Mouse (Mus musculus) forebrain, embryonic 14.5 days (tissue): ENCODE data around the gene Defb36. TPM values are rescaled to one million over a fixed set of nuclear protein-coding genes. Genes with fewer than 3 reads are reported as not detected.

Experiments
- ATAC-seq: fragments of 200-750 bp; cut with Nextera tagmentation; 2 replicates; pipeline ENCODE4 v1.8.0; 2017; ENCODE audit warnings: mild to moderate bottlenecking, moderate library complexity
- DNase-seq: peaks from one replicate; pipeline ENCODE4 v3.0.0-alpha.2; 2015; ENCODE audit warnings: low spot score
- H3K27ac ChIP-seq: fragments of 300-500 bp; sonication (generic); 2 replicates; pipeline ENCODE4 v1.5.1; 2014; ENCODE audit warnings: low read depth, mild to moderate bottlenecking, control low read depth, low read length, moderate library complexity
- H3K27me3 ChIP-seq: fragments of 300-500 bp; sonication (generic); replicated peaks from 2 replicates; pipeline ENCODE4 v1.6.1; 2014; ENCODE audit warnings: low read length, control low read depth, mixed read lengths; ENCODE audit not compliant: control insufficient read depth, insufficient read depth
- H3K36me3 ChIP-seq: fragments of 300-500 bp; sonication (generic); 2 replicates; pipeline ENCODE4 v1.6.1; 2014; ENCODE audit warnings: low read length, control low read depth; ENCODE audit not compliant: control insufficient read depth, insufficient read depth
- H3K4me1 ChIP-seq: fragments of 300-500 bp; sonication (generic); 2 replicates; pipeline ENCODE4 v1.6.1; 2014; ENCODE audit warnings: antibody characterized with exemption, low read length, control low read depth; ENCODE audit not compliant: control insufficient read depth, insufficient read depth
- H3K4me2 ChIP-seq: fragments of 300-500 bp; sonication (generic); 2 replicates; pipeline ENCODE4 v1.6.1; 2014; ENCODE audit warnings: mild to moderate bottlenecking, control low read depth, low read length
- H3K4me3 ChIP-seq: fragments of 300-500 bp; sonication (generic); 2 replicates; pipeline ENCODE4 v1.5.1; 2014; ENCODE audit warnings: low read depth, low read length, control low read depth
- H3K9ac ChIP-seq: fragments of 300-500 bp; sonication (generic); 2 replicates; pipeline ENCODE4 v1.6.1; 2014; ENCODE audit warnings: mild to moderate bottlenecking, low read length, control low read depth, moderate library complexity
- H3K9me3 ChIP-seq: fragments of 300-500 bp; sonication (generic); replicated peaks from 2 replicates; pipeline ENCODE4 v1.6.1; 2016; ENCODE audit warnings: low read length, control low read depth, mixed read lengths; ENCODE audit not compliant: control insufficient read depth
- WGBS: fragments of 180-500 bp; shearing (Covaris S2); extraction: QIAGEN DNeasy Blood & Tissue Kit; methylation state at CpG from one replicate; pipeline ENCODE4 v1.1.7; 2014; 5-methylcytosine and 5-hydroxymethylcytosine counted together
- polyA plus RNA-seq: library from polyadenylated mRNA; unstranded; fragments of >200 nt; fragmentation: Nextera tagmentation; extraction: Ambion mirVana; gene quantifications from 2 replicates; pipeline ENCODE4 v1.2.1, GENCODE M21; 2014

Gene Defb36
- polyA plus RNA-seq, 1 experiment from 2014 or later, result not detected

DNA sequence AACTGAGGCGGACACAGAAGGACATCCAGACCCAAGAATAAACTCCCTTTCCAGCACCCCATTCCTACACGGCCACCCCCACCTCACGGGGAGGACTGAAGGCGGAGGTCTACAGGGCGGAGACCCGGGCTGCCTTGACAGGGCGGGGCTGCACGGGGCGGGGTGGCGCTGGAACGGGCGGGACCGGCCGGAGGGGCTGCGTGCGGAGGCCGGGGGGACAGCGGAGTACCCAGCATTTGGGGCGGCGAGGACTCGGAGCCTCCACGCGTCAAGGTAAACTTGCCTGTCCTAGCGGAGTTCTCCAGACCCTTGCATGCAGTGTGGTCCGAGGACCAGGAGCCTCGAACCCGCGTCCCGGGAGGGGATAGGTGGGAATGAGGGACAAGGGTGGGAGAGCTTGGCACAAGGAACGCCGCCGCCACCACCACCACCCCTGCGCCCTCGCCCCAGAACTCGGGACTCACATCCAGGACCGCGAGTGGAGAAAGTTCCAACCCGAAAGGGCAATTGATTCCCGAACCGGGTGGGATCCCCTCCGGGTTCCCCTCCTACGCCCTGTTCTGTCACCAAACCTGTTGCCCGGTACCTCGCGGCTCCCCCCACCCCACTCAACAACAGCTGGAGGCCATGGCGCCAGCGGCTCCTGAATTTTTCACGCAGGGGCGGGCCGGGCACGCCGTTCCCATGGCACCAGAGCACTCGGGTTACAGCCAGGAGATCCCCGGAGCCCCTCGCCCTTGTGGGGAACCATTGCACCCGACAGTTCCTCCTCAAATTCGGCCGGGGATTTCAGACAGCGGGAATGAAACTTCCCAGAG, 22.9 kb downstream of the Defb36 start, which contains the start of gene Rem1:
Gene Rem1, plus strand, starts transcription at position 178 of the 818 bp plus-strand sequence.
- Histone ChIP-seq H3K9ac (peak within 1 kb of the TSS; percentile 25; the same call in 1 of the 2 replicates), H3K4me3 (peak within 1 kb of the TSS; percentile 22), H3K36me3 (no peaks in the 10 kb centered on the region), H3K9me3 (no peaks in the 10 kb centered on the region), H3K4me1 (peaks cover 5% of the 10 kb centered on the region; the same call in 1 of the 2 replicates), H3K27ac (no peak within 1 kb of the TSS), H3K27me3 (peaks cover 31% of the 10 kb centered on the region), H3K4me2 (peak within 1 kb of the TSS; percentile 51)
- 2% methylated on average over 59 of the region's 59 CpGs for WGBS
- ATAC-seq, result peak; percentile 12; the same call in 1 of the 2 replicates
- no peak for DNase-seq

DNA sequence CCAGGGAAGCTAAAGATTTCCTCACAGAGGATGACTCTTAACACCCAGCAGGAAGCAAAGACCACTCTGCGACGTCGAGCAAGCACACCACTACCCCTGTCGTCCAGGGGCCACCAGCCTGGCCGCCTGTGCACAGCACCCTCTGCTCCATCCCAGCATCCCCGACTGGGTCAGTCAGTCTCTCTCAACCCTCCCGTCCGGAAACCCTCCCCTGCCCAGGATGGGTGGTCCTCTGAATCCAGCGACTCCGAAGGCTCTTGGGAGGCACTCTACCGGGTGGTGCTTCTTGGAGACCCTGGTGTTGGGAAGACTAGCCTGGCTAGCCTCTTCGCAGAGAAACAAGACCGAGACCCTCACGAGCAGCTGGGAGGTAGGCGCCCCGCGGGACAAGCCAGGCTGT, 23.9 kb downstream of the Defb36 start:
- H3K27ac ChIP-seq, result no peak overlapping the region
- H3K9ac ChIP-seq, result no peak overlapping the region
- H3K4me1 ChIP-seq, result peaks cover 5% of the 10 kb centered on the region; the same call in 1 of the 2 replicates
- 39% methylated on average over 17 of the region's 17 CpGs for WGBS
- DNase-seq (no peak), ATAC-seq (no peak)
- H3K4me3 ChIP-seq, result no peak overlapping the region
- no peaks in the 10 kb centered on the region for H3K9me3 ChIP-seq
- no peaks in the 10 kb centered on the region for H3K36me3 ChIP-seq
- H3K27me3 ChIP-seq, result peaks cover 31% of the 10 kb centered on the region
- no peak overlapping the region for H3K4me2 ChIP-seq

DNA sequence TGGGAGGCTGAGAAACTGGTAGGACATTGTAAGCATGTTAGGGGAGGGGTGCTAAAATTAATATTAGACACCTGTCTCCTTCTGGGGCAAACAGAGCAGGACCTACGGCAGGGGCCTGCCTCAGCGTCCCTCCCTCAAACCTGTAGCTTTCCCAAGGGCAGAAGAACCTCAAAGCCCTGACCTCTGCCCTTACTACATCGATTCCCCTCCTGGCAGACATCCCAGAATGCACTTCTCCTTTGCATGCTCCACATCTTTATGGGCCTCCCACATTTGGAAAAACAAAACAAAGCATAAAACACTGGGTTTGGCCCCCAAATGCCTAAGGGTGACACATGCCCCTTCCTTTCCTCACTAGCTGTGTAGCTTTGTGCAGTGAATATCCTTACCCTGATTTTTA, 25.1 kb downstream of the Defb36 start:
- H3K27me3 ChIP-seq, result peaks cover 31% of the 10 kb centered on the region

DNA sequence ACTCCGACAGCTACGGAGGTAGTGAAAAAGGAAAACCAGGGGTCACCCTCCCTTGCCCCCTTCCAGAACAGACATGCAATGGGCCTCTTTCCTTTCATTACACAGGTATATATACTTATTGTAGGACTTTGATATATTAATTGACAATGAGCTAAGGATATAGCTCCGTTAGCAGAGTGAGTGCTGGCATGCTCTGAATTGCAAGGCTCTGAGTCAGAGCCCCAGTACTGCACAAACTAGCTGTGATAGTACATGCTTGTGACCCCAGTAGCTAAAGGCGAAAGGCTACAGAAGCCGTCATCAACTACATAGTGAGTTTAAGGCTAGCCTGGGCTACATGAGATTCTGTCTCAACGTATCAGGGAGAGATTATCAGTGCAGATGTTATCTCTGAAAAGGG, 25.8 kb downstream of the Defb36 start:
- DNase-seq, result no peak
- ATAC-seq, result no peak
- no peak overlapping the region for H3K4me2 ChIP-seq
- H3K4me3 ChIP-seq, result no peak overlapping the region
- H3K4me1 ChIP-seq, result peaks cover 5% of the 10 kb centered on the region; the same call in 1 of the 2 replicates
- H3K27ac ChIP-seq, result no peak overlapping the region
- no peaks in the 10 kb centered on the region for H3K36me3 ChIP-seq
- no peaks in the 10 kb centered on the region for H3K9me3 ChIP-seq
- H3K27me3 ChIP-seq, result peaks cover 31% of the 10 kb centered on the region
- 83% methylated on average over 6 of the region's 6 CpGs for WGBS
- H3K9ac ChIP-seq, result no peak overlapping the region

More for the DNA sequence above, 25.1 kb downstream of the Defb36 start:
- no peaks in the 10 kb centered on the region for H3K36me3 ChIP-seq
- no peak overlapping the region for H3K27ac ChIP-seq
- WGBS, result 77% methylated on average over 3 of the region's 3 CpGs
- H3K4me2 ChIP-seq, result no peak overlapping the region
- H3K4me1 ChIP-seq, result peaks cover 5% of the 10 kb centered on the region; the same call in 1 of the 2 replicates
- DNase-seq (no peak), ATAC-seq (no peak)
- no peak overlapping the region for H3K9ac ChIP-seq
- H3K4me3 ChIP-seq, result no peak overlapping the region
- no peaks in the 10 kb centered on the region for H3K9me3 ChIP-seq

DNA sequence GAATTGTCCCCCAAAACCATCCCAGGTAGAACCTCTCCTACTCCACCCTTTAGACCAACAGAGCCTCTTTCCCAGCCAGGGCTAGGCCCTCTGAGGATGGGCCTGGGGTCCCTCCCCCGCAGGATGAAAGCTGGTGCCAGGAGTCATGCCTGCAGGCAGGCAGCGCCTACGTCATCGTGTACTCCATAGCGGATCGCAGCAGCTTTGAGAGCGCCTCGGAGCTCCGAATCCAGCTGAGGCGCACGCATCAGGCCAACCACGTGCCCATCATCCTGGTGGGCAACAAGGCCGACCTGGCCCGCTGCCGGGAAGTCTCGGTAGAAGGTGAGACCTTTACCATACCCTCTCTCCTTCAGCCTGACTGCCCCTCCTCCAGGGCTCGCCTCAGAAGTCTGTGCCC, 29.2 kb downstream of the Defb36 start:
- Histone ChIP-seq H3K9ac (no peak overlapping the region), H3K4me1 (no peaks in the 10 kb centered on the region), H3K9me3 (no peaks in the 10 kb centered on the region), H3K4me2 (peak overlapping the region; percentile 28; the same call in 1 of the 2 replicates), H3K27me3 (peaks cover 6% of the 10 kb centered on the region), H3K4me3 (no peak overlapping the region), H3K27ac (no peak overlapping the region), H3K36me3 (no peaks in the 10 kb centered on the region)
- ATAC-seq (no peak), DNase-seq (peak; percentile 47)
- 59% methylated on average over 17 of the region's 17 CpGs for WGBS

DNA sequence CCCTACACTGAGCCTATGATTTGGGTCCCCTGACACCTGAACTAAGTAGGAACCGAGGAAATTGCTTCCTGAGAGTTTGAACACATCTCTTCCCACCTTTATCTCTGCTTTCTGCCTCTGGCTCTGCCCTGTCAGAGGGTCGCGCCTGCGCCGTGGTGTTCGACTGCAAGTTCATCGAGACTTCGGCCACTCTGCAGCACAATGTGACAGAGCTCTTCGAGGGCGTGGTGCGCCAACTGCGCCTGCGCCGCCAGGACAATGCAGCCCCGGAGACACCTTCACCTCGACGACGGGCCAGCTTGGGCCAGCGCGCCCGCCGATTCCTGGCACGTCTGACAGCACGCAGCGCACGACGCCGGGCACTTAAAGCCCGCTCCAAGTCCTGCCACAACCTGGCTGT, 30.2 kb downstream of the Defb36 start:
- Histone ChIP-seq H3K9me3 (no peaks in the 10 kb centered on the region), H3K4me3 (no peak overlapping the region), H3K4me1 (no peaks in the 10 kb centered on the region), H3K27me3 (no peaks in the 10 kb centered on the region), H3K36me3 (no peaks in the 10 kb centered on the region), H3K9ac (no peak overlapping the region), H3K27ac (no peak overlapping the region), H3K4me2 (no peak overlapping the region)
- DNase-seq, result no peak
- no peak for ATAC-seq
- WGBS, result 83% methylated on average over 29 of the region's 29 CpGs

DNA sequence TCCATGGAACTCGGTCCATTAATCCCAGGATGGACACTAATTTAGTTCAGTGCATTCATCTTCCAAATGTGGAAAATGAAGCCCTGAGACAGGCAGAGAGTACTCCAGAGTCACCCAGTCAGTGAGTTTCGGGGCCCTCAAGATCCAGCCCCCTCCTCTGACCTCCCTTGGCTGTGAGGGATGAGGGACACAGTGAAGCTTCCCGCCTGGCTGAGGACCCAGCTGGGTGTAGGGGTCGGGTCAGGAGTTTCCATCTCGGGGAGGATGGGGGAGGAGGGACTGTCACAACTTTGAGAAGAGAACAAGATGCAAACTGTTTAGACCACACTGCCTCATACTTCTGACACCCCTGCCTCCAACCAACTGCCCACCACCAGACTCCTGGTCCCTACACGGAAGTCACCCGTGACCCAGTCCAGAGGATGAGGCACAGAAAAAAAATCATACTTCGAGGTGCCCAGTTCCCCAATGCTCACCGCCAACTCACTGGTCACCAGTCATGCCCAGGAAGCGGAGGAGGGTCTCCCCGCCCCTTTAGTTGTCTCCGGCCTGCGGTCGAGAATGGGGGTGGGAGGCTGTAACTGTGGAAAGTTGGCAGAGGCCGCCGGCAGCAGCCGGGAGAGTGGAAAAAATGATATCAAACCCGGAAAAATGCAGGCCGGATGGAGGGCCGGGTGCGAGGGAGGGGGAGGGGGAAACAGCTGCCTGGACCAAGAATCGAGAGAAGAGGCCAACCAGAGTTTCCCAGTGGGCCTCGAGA, 32.3 kb downstream of the Defb36 start:
- DNase-seq (no peak), ATAC-seq (no peak)
- Histone ChIP-seq H3K4me3 (no peak overlapping the region), H3K4me2 (no peak overlapping the region), H3K9ac (no peak overlapping the region), H3K27me3 (no peaks in the 10 kb centered on the region), H3K36me3 (no peaks in the 10 kb centered on the region), H3K4me1 (peaks cover 4% of the 10 kb centered on the region; the same call in 1 of the 2 replicates), H3K27ac (no peak overlapping the region), H3K9me3 (no peaks in the 10 kb centered on the region)
- WGBS, result 80% methylated on average over 23 of the region's 23 CpGs

DNA sequence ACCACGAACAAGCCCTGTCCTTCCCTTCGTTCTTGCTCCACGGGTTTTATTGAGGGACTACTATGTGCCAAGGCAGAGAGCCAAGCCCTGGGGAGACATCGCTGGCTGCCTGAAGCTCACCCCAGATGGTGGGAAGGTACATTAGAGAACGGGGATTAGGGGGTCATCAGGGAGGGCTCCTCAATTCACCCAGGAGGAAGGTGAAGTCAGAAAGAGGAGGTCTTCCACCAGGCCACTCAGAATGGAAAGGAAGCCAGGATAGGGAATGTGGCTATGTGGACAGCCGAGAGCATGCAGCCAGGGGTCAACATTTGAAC, 32.8 kb downstream of the Defb36 start:
- Histone ChIP-seq H3K4me2 (no peak overlapping the region), H3K9ac (no peak overlapping the region), H3K4me3 (no peak overlapping the region), H3K9me3 (no peaks in the 10 kb centered on the region), H3K36me3 (no peaks in the 10 kb centered on the region), H3K4me1 (peaks cover 4% of the 10 kb centered on the region; the same call in 1 of the 2 replicates), H3K27ac (no peak overlapping the region), H3K27me3 (no peaks in the 10 kb centered on the region)
- DNase-seq, result no peak
- no peak for ATAC-seq
- WGBS, result 95% methylated on average over 6 of the region's 6 CpGs

DNA sequence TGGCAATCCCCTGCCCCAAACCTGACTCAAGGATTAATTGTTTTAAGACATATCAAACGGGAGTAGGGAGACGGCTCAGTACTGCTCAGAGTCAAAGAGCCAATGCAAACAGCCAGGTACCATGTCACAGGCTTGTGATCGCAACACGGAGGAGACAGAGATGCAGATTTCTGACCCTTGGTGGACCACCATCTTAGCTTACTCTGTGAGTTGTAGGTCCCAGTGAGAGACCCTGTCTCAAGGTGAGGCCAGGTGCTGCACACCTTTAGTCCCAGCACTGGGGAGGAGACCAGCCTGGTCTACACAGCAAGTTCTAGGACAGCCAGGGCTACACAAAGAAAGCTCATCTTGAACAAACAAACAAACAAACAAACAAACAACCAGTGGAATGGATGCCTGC, 33.3 kb downstream of the Defb36 start:
- Histone ChIP-seq H3K9ac (no peak overlapping the region), H3K4me2 (no peak overlapping the region), H3K4me3 (no peak overlapping the region), H3K36me3 (no peaks in the 10 kb centered on the region), H3K9me3 (no peaks in the 10 kb centered on the region), H3K27me3 (no peaks in the 10 kb centered on the region), H3K27ac (no peak overlapping the region), H3K4me1 (peaks cover 4% of the 10 kb centered on the region; the same call in 1 of the 2 replicates)
- 91% methylated on average over 4 of the region's 4 CpGs for WGBS
- ATAC-seq, result no peak
- no peak for DNase-seq
